Mouse (Mus musculus) CH12F3 (cell line): Measurements from ENCODE around the gene Olfr1318.

ENCODE experiments used
- in situ Hi-C: fragments of 300-500 bp; cut with MboI; formaldehyde crosslinking; loops from 2 replicates; pipeline ENCODE4 v1.14.3; 2020; ENCODE audit warnings: low sequenced_read_pairs

The Olfr1318 gene

GRCm38 (mm10) chr2:112153898-112154297 lies at the start of gene Olfr1318:
Olfr1318 (plus strand) TSS chr2:112154198.
- in situ Hi-C loops = no loop called here

- in situ Hi-C loops = no loop called here
These were observed 38.7 kb upstream of the Olfr1318 start, which contains the start of gene Olfr1315-ps1 for GRCm38 (mm10) chr2:112115340-112115739. Olfr1315-ps1 (minus strand) TSS chr2:112115440.

- in situ Hi-C loops = no loop called here
These were observed 19.1 kb upstream of the Olfr1318 start, which contains the start of gene Olfr1316 for GRCm38 (mm10) chr2:112134877-112135276. Olfr1316 (minus strand) TSS chr2:112134977.

GRCm38 (mm10) chr2:112140029-112140428 lies 14.0 kb upstream of the Olfr1318 start, which contains the start of gene Olfr1317:
Olfr1317 (plus strand) TSS chr2:112140329.
- in situ Hi-C loops = no loop called here

GRCm38 (mm10) chr2:112196859-112197258 lies 42.9 kb downstream of the Olfr1318 start:
- in situ Hi-C loops = no loop called here

- in situ Hi-C loops = no loop called here
These were observed 49.1 kb downstream of the Olfr1318 start for GRCm38 (mm10) chr2:112203056-112203455.
